Mouse (Mus musculus): ENCODE results near the gene Brsk2.
A peak's percentile ranks its signal among the peaks of the same experiment; 100 is the strongest.

The Brsk2 gene

DNA sequence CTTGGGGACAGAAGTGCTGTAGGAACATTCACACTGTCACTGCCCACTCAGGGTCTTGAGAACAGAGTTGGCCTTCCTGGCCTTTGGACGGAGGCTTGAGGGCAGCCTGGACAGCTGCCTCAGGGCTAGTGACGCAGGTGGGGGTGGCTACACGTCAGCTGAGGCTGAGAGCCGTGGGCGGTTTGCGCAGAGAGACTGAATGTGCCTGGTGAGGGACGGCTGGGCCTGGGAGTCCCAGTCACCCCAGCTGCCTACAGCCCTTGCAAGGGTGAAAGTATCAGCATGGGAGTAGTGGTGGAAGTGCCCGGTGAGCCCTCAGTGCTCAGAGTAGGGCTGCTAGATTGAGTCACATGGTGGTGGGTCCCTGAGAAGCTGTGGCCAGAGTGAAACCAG lies 6.6 kb downstream of the Brsk2 start:
- no peak for DNase-seq

DNA sequence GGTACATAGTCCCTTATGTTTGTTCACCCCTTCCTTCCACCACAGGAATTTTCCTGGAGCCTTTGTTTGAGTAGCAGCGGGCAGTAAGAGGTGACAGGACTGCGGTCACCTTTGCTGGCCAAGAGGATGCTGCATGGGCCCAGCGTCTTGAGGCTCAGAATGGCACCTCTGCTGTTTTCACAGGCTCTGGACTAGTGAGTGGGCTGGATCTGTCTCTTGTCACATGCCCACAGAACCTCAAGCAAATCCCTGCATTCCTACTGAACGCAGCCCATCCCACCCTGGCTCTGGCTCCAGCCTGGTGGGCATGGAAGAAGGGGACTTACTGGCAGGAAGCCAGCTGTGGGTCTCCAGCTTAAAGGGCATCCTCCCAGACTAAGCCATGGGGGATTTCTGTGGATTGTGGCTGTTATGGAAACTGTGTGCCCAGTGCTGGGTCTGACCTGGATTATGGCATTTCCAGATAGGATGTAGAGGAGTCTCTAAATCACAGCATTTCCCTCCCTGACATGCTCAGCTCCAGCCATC lies 8.0 kb downstream of the Brsk2 start:
- no peak for DNase-seq

DNA sequence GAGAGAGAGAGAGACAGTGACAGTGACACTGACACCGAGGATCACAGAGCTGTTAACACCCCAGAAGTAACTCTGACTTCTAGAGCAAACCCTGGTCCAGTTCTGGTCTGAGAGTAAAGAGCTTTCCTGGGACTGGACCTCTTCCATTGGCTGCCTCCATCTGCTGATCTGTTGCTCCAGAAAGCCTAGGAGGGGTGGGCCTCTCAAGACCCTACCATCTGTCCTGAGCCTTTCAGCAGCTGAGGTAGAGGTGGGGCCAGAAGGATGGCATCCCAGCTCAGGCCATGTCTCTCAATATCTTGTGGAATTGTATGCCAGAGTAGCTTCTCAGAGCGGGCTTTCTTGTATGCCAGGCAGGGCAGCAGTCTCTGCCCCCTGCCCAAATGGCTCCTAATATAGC lies 8.7 kb downstream of the Brsk2 start:
- no peak for DNase-seq

DNA sequence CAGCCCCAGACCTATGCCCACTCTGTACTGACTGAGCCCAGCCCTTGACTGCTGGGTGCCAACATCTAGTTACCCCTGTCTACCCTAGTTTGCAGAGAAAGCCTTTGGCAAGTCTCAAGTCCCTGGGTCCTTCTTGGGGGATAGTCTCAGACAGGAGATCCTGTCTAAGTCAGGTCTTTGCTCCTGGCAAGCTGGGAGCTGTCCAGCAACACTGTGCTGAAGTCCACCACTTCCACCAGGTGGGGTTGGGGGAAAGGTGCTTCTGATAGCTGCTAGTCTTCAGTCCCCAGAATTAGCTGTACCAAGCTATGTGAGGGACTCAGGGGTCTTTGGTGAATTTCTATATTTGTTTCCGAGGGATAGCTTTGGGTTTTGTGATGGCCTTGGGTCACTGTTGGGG lies 9.6 kb downstream of the Brsk2 start:
- DNase-seq, result peak in 1 of 2 experiments; percentile 20

DNA sequence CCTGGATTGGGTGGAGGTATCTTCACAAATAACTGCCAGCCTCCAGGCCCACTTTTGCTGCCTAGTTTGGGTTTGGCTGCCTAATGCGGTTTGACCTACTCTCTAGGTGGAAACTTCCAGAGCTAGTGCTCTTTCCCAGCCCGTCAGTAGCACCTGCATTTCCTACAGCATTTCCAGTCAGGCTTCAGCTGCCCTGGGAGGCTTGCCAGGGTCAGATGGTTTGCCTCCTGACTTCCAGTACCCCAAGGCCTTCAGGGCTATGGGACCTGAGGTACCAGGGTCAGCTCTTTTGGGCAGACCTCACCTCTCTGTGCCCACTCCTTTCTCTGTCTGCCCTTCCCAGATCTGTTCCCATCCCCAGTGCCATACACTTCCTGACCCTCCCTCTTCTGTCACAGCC lies 11.4 kb downstream of the Brsk2 start:
- DNase-seq, result no peak

DNA sequence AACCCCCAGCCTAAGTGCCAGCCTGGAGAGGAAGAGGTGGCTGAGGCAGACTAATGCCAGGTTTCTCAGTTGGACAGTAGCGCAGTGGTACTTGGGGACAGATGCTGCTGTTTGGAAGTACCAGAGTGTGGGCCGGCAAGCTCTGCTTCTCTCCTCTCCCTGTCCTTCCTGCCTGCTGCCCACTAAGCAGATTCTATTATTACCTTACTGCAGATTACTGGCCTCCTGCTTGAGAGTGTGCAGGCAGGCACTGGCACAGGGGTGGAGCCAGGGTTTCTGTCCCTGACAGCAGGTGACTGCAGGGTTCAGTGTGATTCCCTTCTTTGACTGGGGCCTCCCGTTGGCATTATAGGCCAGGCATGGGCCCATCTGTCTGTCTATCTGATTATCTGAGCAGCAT lies 11.9 kb downstream of the Brsk2 start:
- no peak for DNase-seq

DNA sequence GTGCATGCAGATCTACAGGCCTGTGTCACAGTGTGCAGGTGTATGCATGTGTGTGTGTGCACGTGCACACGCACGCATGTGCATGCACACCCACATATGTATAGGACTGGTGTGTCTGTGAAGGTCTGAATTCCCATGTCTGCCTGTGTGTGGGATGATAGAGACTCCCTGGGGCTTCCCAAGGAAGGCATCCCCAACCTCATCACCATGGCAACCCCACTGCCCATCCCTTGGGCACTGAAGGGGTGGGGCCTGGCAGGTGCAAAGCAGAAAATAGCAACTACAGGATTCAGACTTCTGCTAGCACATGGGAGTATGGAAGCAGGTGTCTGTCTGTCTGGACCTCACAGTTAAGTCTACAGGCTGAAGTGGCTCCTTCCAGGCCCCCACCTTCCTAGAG lies 13.0 kb downstream of the Brsk2 start:
- DNase-seq, result no peak

DNA sequence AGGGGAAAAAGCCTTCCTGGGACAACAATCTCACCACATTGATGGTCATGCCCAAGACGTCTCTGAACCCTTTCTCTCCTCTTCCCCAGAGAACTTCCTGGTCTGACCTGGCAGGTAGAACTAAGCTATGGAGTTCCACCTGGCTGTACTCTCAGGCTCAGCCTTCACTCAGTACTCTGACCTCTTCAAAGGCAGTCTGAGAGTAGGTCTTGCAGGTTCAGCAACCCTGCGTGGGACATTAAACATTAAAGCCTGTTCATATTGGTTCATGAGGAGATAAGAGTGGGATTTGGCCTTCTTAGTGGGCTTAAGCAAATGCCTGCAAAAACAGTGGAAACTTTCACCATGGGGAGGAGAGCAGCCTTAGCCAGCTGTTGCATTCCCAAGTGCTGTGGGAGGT lies 16.7 kb downstream of the Brsk2 start:
- DNase-seq, result no peak

DNA sequence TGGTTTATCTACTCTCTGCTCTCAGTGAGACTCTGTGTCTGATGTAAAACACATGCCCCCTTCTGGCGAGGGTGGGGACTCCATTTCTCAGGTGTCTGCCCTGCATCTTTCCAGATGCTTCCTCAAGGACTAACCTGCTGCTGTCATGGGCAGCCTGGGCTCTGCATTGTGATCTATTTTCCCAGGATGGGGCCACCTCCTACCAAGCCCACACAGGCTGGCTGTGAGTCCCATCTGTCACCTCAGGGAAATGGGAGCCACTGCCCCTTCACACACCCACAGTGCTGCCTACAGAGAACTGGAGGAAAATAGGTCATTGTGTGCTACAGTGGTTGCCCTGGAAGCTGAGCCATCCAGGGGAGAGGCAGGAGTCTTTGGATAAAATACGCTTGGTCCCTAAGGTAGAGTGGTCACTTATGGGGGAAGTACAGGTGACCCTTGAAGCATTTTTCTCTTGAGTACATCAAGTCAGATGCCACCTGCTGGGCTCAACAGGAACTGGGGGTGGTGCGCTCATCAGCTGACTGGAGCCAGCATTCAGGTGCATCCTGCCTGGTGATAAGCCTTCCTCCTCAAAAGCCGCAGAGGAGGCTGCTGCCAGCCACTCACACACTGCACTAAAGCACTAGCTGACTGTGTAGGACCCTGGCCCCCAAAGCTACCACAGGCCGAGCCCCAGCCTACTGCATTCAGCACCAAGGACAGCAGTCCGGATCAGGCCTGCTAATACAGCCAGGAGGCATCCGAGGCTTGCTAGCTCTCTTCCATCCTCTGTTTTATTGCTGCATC lies 23.5 kb downstream of the Brsk2 start:
- peak in 1 of 2 experiments; percentile 42 for DNase-seq

DNA sequence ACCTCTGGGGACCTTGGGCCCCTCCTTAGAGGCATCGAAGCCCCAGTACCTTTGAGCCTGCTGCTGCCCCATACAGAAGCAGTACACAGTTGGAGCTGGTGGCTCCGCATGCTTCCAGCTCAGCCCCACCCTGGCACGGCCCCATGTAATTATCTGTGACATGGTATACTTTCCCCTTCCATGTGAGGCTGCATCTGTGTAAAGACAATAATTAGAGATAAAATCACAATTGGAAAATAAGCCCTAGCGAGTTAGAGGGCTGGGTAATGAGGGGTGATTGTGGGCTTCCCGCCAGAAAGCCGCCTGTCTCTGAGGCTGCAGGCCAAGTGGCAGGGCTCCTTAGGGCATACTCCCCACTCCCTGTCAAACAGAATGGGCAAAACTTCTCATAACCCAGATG lies 28.5 kb downstream of the Brsk2 start:
- DNase-seq, result no peak

DNA sequence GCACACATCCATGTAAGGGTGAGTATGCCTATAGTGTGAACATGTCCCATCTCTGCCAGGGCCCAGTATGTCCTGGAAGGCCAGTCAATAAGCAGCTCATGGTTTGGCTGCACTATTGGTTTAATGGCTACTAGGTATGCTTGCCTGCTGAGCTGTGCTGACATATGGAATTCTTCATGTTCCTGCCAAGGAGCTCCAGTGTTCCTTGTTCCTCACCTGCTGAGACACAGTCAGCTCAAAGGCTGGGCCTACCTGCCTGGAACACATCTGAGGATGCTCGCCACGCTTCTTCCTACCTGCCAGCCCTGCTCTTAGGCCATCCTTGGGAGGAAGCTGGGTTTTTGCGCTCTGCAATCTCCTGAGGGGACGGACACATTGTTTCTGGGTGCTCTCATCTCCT lies 29.7 kb downstream of the Brsk2 start:
- DNase-seq, result no peak

DNA sequence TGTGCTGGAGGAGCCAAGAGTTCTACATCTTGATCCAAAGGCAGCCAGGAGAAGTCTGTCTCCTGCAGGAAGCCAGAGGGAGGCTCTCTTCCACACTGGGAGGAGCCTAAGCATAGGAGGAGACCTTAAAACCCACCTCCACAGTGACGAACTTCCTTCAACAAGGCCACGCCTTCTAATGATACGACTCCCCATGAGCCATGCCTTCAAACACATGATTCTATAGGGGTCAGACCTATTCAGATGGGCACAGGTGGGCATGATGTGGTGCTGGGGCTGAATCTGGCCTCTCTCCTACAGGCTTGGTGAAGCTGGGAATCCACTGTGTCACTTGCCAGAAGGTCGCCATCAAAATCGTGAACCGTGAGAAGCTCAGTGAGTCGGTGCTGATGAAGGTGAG lies 31.7 kb downstream of the Brsk2 start:
- DNase-seq, result no peak

DNA sequence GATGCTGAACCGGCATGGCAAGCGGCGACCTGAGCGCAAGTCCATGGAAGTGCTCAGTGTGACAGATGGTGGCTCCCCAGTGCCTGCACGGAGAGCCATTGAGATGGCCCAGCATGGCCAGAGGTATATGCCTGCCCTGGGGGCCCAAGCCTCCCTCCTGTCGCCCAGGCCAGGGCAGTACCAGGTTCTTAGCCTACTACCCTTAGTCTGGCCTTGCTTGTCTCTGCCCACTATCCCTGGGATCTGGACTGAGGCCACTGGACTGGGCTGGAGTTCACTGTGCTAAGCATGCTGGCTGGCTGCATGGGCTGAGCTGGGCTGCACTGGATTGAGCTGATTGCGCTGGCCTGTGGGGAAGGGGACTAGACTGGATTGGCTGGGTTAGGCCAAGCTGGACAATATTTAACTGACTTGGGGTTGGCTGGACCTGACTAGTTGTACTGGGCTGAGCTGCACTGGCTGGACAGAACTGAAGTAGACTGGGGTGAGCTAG lies 38.8 kb downstream of the Brsk2 start:
- no peak for DNase-seq

DNA sequence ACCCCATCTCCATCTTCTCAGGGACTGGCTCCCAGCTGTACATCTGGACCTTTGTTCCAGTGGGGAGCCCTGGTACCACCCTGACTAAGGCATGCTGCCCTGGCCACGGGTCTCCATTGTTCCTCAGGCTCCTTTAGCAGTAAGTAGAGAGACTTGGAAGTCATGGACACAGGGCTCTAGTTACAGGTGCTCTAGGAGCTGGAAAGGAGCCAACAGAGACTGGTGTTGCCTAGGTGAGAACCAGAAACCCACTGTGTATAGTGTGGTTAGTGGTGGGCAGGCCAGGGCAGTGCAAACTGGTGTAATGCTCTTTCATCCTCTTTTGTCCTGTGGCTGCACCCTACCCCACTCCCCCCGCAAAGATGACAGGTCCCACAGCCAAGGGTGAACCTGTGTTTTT lies 41.6 kb downstream of the Brsk2 start:
- DNase-seq, result no peak

DNA sequence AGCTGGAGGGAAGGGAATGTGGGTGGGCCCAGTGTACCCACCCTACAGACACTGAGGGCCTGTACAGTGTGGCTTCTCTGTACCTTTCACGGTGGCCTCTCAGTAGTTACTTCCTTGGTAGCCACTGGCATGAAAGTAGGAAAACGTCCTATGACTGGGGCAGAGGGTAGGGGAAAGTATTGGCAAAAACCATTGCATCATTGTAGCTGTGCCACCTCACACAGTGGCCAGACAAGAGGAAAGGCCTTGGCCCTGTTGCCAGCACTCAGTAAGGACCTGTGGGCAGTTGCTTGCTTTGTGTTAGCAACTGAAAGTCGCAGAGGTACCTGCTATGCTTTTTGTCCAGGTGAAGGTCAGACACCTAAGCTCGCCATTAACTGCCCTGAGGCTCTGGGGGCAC lies 44.6 kb downstream of the Brsk2 start:
- DNase-seq, result no peak

DNA sequence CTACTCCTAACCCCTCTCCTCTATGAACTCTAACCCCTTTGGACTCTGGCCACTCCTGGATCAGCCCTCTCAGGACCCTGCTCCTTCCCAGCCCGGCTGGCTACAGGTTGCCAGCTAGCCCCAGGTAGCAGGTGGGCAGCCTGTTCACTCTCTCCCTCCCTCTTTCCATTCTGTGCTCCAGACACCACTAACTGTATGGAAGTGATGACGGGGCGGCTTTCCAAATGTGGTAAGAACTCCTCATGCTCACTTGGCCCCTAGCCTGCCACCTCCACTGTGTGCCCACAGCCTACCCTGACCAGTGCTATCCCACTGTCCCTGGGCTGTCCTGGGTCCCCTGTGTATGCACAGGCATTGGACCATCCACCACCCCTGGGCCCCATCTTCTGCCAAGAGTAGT lies 51.1 kb downstream of the Brsk2 start:
- DNase-seq, result no peak

DNA sequence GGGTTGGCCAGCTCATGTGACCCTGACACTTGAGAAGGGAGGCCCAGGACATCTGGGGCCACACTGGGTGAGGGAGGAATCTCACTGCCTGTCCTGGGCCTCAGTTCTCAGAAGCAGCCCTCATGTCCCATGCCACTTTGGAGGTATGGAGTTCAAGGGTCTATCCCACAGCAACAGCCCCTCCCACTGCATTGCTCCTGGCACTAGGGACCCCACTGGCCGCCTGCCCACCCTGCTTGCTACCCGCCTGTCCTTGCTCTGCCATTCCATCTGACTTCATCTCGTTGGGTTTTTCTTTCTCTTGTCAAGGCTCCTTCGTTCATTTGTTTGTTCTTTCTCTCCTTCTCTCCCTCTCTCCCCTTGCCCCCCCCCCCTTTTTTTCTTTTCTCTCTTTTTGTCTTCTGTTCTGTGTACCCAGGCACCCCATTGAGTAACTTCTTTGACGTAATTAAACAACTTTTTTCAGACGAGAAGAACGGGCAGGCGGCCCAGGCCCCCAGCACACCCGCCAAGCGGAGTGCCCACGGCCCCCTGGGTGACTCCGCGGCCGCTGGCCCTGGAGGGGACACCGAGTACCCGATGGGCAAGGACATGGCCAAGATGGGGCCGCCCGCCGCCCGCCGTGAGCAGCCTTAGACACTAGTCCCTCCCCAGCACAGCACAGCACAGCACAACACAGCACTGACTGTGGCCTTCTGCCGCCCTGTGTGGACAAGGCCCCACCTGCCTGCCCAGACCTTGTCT lies 52.2 kb downstream of the Brsk2 start:
- peak in 1 of 2 experiments; percentile 43 for DNase-seq

DNA sequence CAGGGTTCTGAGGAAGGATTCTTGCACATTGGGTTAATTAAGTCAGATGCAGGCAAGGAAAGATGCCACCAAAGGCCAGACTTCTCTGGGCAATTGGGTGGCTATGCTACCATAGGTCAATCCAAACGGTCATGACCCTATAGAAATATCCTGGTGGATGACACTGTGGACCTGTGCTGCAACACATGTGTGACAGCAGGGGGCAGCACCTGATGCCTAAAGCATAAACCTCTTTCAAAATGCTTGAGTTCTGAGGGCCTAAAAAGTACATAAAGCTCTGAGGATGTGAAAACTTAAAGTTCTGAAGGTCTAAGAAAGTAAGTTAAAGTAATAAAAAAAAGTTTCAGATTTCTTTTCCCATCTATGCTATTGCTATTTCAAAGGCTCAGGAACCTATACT lies 67.0 kb downstream of the Brsk2 start:
- peak; percentile 48 to 69 for DNase-seq

DNA sequence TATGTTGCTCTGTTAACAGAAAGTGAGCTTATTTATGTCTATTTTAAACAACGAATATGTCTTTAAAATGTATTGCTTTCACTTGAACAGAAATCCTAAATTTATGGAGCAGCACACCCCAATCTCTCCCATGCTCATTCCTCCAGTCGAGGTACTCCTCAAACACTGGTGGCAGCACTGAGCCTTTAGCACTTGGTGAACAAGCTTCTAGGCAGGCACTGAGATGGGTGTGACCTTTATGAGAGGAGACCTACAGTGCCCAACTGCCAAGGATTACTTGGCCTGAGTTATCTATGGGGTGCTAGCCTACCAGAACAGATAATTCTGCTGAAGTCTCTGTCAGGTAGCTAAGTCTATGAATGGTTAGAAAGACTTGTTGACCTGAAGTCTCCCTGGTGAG lies 70.1 kb downstream of the Brsk2 start:
- DNase-seq, result no peak

DNA sequence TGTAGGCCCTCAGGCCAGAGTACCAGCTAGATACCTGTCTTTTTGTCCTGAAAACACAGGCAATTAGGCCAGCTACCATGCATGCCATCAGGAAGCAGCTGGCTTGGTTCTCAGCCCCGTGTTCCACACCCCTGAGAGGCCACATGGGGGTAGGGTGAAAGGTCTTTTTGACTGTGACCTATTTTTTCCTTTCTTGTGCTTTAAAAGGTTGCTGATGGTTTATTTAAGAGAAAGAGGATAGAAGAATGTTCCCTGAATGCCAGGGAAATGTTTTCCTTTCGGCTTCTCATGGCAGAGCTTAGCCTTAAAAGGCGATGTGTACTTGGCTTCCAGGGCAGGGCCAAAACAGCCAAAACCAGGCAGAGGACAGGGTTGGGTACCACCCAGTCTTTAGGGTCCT lies 71.3 kb downstream of the Brsk2 start:
- no peak for DNase-seq

DNA sequence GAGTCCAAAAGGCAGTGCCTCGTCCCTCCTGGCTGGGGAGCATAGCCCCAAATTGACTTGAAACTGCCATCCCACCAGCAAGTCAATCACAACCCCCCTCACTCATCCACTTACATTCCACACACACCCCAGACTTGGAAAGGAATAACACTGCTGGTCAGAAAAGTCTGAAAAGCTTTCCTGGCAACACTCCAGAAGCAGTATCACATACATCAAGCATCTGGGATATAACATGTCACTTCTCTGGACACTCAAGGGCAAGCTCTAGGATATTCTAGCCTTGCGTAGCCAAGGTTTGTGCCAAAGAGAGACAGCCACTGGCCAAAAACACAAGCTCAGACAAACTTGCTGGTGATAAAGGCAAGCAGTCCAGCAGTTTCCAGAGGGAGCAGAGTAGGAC lies 75.6 kb downstream of the Brsk2 start:
- peak in 1 of 2 experiments; percentile 17 for DNase-seq

DNA sequence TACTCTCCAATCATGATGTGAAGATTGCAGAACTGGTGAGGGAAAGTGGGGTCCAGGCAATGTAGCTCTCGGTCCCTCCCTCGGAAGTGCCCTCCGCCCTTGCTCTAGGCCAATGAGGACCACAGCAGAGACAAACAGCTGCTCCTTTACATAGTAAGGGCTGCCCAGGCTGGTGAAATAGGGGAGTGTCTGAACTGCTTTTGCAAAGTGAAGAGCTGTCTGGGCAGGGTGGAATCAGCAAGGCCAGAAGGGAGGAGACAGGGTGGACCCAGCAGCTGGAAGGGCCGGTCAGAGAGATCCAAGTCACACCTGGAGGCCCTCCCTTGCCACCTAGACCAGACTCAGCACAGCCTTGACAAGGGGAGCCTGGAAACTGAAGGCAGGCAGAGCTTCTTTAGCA lies 76.4 kb downstream of the Brsk2 start:
- DNase-seq, result peak; percentile 14 to 55

DNA sequence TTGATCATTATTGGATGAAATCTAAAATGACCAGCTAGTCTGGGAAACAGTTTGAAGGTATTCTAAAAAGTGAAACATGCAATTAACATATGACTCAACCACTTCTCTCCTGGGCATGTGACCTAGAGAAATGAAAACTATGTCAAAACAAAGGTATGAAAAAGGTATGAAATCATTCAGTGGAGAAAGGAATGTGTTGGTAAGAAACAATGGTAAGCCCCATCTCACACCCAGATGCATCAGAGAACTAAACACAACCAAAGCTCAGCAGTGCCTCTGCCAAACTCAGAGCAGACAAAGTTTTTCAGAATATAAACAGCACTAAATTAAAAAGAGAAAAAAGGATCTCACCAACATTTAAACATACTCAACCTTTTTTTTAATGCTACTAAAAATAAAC lies 80.5 kb downstream of the Brsk2 start:
- no peak for DNase-seq

DNA sequence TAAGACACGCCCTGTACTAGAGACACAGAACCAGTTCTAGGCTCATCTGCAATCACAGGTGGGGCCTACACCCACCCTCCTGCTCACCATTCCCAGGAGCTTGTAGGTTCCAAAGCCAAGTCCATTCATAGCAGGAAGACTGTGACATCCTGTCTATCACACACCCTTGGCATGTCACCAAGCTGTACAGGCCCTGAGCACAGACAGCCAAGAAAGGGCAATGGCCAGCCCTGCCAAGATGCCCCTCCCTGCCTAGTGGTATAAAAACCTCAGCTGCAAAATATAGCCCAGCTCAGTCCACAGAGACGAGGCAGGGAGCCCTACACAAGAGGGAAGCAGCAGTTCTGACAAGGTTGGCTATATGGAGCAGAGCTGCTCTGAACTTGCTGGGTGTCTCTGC lies 84.6 kb downstream of the Brsk2 start:
- peak; percentile 75 to 83 for DNase-seq
